Mouse (Mus musculus): Measurements from ENCODE around the gene Mrpl37. TPM values are rescaled to one million over a fixed set of nuclear protein-coding genes. Genes with fewer than 3 reads are reported as not detected.

Gene Mrpl37
- polyA plus RNA-seq, 1 experiment from 2014 or later: 80.8 TPM

DNA sequence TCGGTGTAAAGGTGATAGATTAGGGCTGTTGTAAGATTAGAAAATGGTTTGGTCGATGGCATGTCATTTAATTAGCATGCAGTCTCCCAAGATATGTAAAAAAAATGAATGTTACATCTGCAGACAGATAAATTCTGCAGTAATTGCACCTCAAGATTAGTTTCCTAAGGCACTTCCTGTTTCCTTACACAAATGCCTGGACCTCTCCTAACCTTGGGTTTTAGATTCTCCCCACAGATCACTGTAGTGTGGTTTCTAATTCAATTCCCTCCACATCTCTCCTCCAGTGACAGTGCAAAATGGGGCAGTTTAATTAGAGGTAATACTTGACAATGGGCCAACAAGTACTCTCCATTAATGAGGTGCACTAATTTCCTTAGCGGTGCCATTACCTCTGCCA is 3.5 kb downstream of the Mrpl37 start:
- peaks cover 60% of the 10 kb centered on the region for H3K36me3 ChIP-seq
- no peaks in the 10 kb centered on the region for H3K9me3 ChIP-seq (replicated peaks)
- no peak overlapping the region for H3K4me2 ChIP-seq (replicated peaks)
- no peak overlapping the region for H3K4me3 ChIP-seq
- no peak overlapping the region for H3K9ac ChIP-seq
- H3K27me3 ChIP-seq: no peaks in the 10 kb centered on the region
- peaks cover 18% of the 10 kb centered on the region for H3K4me1 ChIP-seq
- 92% methylated on average over 3 of the region's 3 CpGs for WGBS
- H3K27ac ChIP-seq: no peak overlapping the region
- ATAC-seq (ENCODE audit: low FRiP score): no peak

DNA sequence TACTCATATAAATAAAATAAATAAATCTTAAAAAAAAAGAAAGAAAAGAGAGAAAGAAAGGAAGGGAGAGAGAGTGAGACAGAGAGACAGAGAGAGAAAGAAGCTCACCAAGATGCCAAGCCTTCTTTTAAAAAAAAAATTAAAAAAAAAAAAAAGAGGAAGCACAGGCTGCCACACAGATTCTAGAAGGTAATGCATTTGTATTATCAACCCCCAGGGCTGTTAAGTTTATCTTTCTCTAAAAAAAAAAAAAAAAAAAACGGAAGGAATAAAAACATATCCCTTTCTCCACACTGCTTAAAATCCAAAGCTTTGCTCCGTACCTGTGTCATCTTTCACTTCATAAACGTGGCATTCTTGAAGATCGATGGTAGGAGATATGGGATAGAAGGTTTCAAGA is 5.1 kb downstream of the Mrpl37 start:
- no peak for ATAC-seq (ENCODE audit: low FRiP score)
- Histone ChIP-seq H3K4me2 (replicated peaks) (no peak overlapping the region), H3K4me3 (no peak overlapping the region), H3K27ac (no peak overlapping the region), H3K4me1 (peaks cover 9% of the 10 kb centered on the region), H3K27me3 (no peaks in the 10 kb centered on the region), H3K9me3 (replicated peaks) (no peaks in the 10 kb centered on the region), H3K9ac (no peak overlapping the region), H3K36me3 (peaks cover 76% of the 10 kb centered on the region)
- 93% methylated on average over 4 of the region's 4 CpGs for WGBS

- no peaks in the 10 kb centered on the region; the same call in 1 of the 2 replicates for H3K4me1 ChIP-seq
- no peak overlapping the region for H3K4me2 ChIP-seq (replicated peaks)
- H3K27ac ChIP-seq: no peak overlapping the region
- 91% methylated on average over 6 of the region's 6 CpGs for WGBS
- H3K9ac ChIP-seq: no peak overlapping the region
- ATAC-seq (ENCODE audit: low FRiP score): no peak
- H3K36me3 ChIP-seq: peaks cover 80% of the 10 kb centered on the region
- no peaks in the 10 kb centered on the region for H3K9me3 ChIP-seq (replicated peaks)
- H3K4me3 ChIP-seq: no peak overlapping the region
- H3K27me3 ChIP-seq: no peaks in the 10 kb centered on the region
Measured at GRCm38 (mm10) chr4:107058781-107059180, 7.9 kb downstream of the Mrpl37 start.

GRCm38 (mm10) chr4:107058346-107058745 is 8.3 kb downstream of the Mrpl37 start:
- Histone ChIP-seq H3K36me3 (peaks cover 76% of the 10 kb centered on the region), H3K27me3 (no peaks in the 10 kb centered on the region), H3K27ac (no peak overlapping the region), H3K9ac (no peak overlapping the region), H3K4me1 (no peaks in the 10 kb centered on the region; the same call in 1 of the 2 replicates), H3K9me3 (replicated peaks) (no peaks in the 10 kb centered on the region), H3K4me3 (no peak overlapping the region), H3K4me2 (replicated peaks) (no peak overlapping the region)
- no peak for ATAC-seq (ENCODE audit: low FRiP score)
- WGBS: 89% methylated on average over 5 of the region's 5 CpGs

- no peaks in the 10 kb centered on the region for H3K9me3 ChIP-seq (replicated peaks)
- H3K27ac ChIP-seq: 0 out of 2 replicates have a peak overlapping the region, but pooled peaks have one; percentile 17
- ATAC-seq (ENCODE audit: low FRiP score): no peak
- 94% methylated on average over 3 of the region's 3 CpGs for WGBS
- H3K4me3 ChIP-seq: no peak overlapping the region
- no peak overlapping the region for H3K4me2 ChIP-seq (replicated peaks)
- no peaks in the 10 kb centered on the region for H3K27me3 ChIP-seq
- H3K9ac ChIP-seq: no peak overlapping the region
- peaks cover 56% of the 10 kb centered on the region for H3K36me3 ChIP-seq
- H3K4me1 ChIP-seq: no peaks in the 10 kb centered on the region; the same call in 1 of the 2 replicates
Measured at GRCm38 (mm10) chr4:107056088-107056487, 10.6 kb downstream of the Mrpl37 start.

- Histone ChIP-seq H3K4me1 (no peaks in the 10 kb centered on the region; the same call in 1 of the 2 replicates), H3K27me3 (no peaks in the 10 kb centered on the region), H3K4me2 (replicated peaks) (no peak overlapping the region), H3K9ac (no peak overlapping the region), H3K4me3 (no peak overlapping the region), H3K27ac (peak overlapping the region; percentile 55), H3K9me3 (replicated peaks) (no peaks in the 10 kb centered on the region), H3K36me3 (peaks cover 45% of the 10 kb centered on the region)
- ATAC-seq (ENCODE audit: low FRiP score): no peak
- 52% methylated on average over 5 of the region's 5 CpGs for WGBS
Measured at GRCm38 (mm10) chr4:107052962-107053553, 13.6 kb downstream of the Mrpl37 start.

DNA sequence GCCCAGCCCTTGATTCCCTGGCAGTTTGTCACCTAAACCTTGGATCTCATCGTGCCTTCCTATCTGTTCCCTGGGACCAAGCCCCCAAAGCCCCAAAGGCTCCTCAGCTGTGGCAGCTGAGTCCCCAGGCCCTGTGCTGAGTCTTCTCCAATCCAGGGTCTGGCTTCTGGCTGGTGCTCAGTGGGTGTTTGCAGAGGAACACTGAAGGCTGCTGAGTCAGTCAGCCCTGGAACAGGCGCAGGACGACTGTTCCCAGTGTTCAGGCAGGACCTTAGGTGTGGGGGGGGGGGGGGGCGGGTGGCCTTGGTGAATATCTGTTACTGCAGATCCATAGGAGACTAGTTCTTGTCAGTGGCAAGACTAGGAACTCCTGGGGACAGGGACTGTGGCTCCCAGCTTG is 14.8 kb downstream of the Mrpl37 start:
- Histone ChIP-seq H3K9me3 (replicated peaks) (no peaks in the 10 kb centered on the region), H3K27ac (no peak overlapping the region), H3K36me3 (peaks cover 44% of the 10 kb centered on the region), H3K4me3 (no peak overlapping the region), H3K27me3 (no peaks in the 10 kb centered on the region), H3K4me1 (no peaks in the 10 kb centered on the region; the same call in 1 of the 2 replicates), H3K9ac (no peak overlapping the region), H3K4me2 (replicated peaks) (no peak overlapping the region)
- 47% methylated on average over 4 of the region's 4 CpGs for WGBS
- ATAC-seq (ENCODE audit: low FRiP score): 0 out of 2 replicates have a peak, but pooled peaks have one; percentile 23

DNA sequence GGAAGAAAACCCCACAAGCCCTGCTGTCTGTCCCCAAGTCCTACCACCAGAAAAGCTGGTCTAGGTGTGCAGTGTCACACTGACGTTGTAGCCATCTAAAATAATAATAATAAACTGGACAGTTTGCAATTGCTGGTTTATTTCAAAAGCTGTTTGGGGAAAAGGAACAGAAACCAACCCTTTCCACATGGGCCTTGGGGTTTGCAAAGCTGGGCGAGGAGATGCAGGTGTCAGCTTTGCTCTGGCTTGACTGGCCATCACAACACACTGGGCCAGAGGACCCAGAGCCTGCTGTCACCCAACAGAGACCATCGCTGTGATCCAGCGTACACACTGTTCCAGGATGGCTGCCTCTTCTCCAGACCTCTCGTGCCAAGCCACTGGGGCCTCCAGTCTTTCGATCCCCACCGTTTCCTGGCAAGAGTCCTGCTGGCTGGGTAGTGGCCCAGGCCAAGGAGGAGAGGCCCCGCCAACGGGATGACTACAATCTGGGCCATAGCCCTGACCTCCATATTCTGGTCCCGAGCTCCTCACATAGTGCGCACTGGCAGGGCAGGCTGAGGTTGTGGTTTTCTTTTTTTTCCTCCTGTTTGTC is 18.0 kb downstream of the Mrpl37 start:
- Histone ChIP-seq H3K4me1 (no peaks in the 10 kb centered on the region), H3K9ac (no peak overlapping the region), H3K4me3 (no peak overlapping the region), H3K27me3 (no peaks in the 10 kb centered on the region), H3K4me2 (replicated peaks) (no peak overlapping the region), H3K36me3 (peaks cover 59% of the 10 kb centered on the region), H3K9me3 (replicated peaks) (no peaks in the 10 kb centered on the region), H3K27ac (no peak overlapping the region)
- no peak for ATAC-seq (ENCODE audit: low FRiP score)
- WGBS: 84% methylated on average over 11 of the region's 11 CpGs

- no peaks in the 10 kb centered on the region for H3K27me3 ChIP-seq
- H3K9me3 ChIP-seq (replicated peaks): no peaks in the 10 kb centered on the region
- 90% methylated on average over 5 of the region's 5 CpGs for WGBS
- no peak for ATAC-seq (ENCODE audit: low FRiP score)
- H3K4me3 ChIP-seq: no peak overlapping the region
- H3K36me3 ChIP-seq: peaks cover 63% of the 10 kb centered on the region
- no peaks in the 10 kb centered on the region for H3K4me1 ChIP-seq
- no peak overlapping the region for H3K9ac ChIP-seq
- no peak overlapping the region for H3K4me2 ChIP-seq (replicated peaks)
- no peak overlapping the region for H3K27ac ChIP-seq
Measured at GRCm38 (mm10) chr4:107047806-107048205, 18.9 kb downstream of the Mrpl37 start.

GRCm38 (mm10) chr4:107045188-107045587 is 21.5 kb downstream of the Mrpl37 start:
- Histone ChIP-seq H3K4me2 (replicated peaks) (no peak overlapping the region), H3K9ac (no peak overlapping the region), H3K27me3 (no peaks in the 10 kb centered on the region), H3K27ac (no peak overlapping the region), H3K36me3 (peaks cover 82% of the 10 kb centered on the region), H3K4me1 (no peaks in the 10 kb centered on the region), H3K4me3 (no peak overlapping the region), H3K9me3 (replicated peaks) (no peaks in the 10 kb centered on the region)
- no peak for ATAC-seq (ENCODE audit: low FRiP score)
- WGBS: 94% methylated on average over 13 of the region's 13 CpGs

GRCm38 (mm10) chr4:107042304-107042703 is 24.4 kb downstream of the Mrpl37 start:
- peaks cover 13% of the 10 kb centered on the region for H3K4me1 ChIP-seq
- no peak overlapping the region for H3K4me3 ChIP-seq
- H3K27ac ChIP-seq: no peak overlapping the region
- H3K4me2 ChIP-seq (replicated peaks): no peak overlapping the region
- 93% methylated on average over 6 of the region's 6 CpGs for whole genome bisulfite sequencing
- no peak overlapping the region for H3K9ac ChIP-seq
- no peaks in the 10 kb centered on the region for H3K9me3 ChIP-seq (replicated peaks)
- no peaks in the 10 kb centered on the region for H3K27me3 ChIP-seq
- peaks cover 91% of the 10 kb centered on the region for H3K36me3 ChIP-seq
- no peak for ATAC-seq (ENCODE audit: low FRiP score)

DNA sequence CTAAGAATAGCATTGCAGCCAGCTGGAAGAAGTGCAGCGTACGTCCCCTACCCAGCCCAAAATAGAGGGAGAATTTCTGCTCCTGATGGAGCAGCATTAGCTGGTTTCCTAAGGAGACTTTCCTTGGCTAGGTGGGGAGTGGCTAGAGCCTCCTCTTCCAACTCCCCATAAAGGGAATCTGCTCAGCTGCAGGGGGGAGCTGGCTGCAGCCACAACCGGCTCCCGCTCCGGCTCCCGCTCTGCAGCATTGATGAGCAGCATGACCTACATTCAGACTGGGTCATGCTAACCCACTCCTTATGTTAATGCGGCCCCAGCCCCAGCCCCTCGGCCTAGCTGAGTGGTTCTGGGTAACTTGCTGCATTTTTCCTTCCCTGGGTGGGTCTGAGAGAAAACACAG is 27.4 kb downstream of the Mrpl37 start:
- peaks cover 13% of the 10 kb centered on the region for H3K4me1 ChIP-seq
- no peaks in the 10 kb centered on the region for H3K9me3 ChIP-seq (replicated peaks)
- ATAC-seq (ENCODE audit: low FRiP score): peak; percentile 61
- peaks cover 91% of the 10 kb centered on the region for H3K36me3 ChIP-seq
- WGBS: 58% methylated on average over 8 of the region's 8 CpGs
- H3K4me2 ChIP-seq (replicated peaks): no peak overlapping the region
- H3K27me3 ChIP-seq: no peaks in the 10 kb centered on the region
- H3K9ac ChIP-seq: no peak overlapping the region
- H3K4me3 ChIP-seq: no peak overlapping the region
- peak overlapping the region; percentile 62 for H3K27ac ChIP-seq

DNA sequence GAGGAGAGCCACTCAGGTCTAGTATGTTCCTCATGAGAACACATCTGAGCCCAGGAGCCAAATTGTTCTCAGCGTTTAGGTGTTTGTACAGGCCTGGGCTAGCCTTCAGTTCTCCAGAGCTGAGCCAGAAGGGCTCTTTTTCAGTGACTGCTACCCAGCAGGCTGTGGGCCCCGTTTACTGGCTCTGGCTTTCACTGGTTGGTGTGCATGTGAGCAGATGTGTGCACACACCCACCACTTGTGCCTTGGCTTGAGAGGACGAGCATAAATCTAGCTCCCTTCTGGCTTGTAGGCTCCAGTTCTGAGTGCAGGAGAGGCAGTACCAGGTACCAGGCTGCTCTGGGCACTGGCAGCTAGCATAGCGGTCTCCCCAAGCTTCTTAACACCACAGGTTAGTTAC is 28.4 kb downstream of the Mrpl37 start:
- Histone ChIP-seq H3K9ac (no peak overlapping the region), H3K36me3 (peaks cover 91% of the 10 kb centered on the region), H3K9me3 (replicated peaks) (no peaks in the 10 kb centered on the region), H3K4me3 (no peak overlapping the region), H3K27ac (peak overlapping the region; percentile 62), H3K27me3 (no peaks in the 10 kb centered on the region), H3K4me1 (peaks cover 13% of the 10 kb centered on the region), H3K4me2 (replicated peaks) (no peak overlapping the region)
- ATAC-seq (ENCODE audit: low FRiP score): no peak
- WGBS: 85% methylated on average over 4 of the region's 4 CpGs

All from hindbrain, embryonic 12.5 days (tissue).